Mouse (Mus musculus) retina, postnatal 7 days (tissue): ENCODE results near the gene Jsrp1.

Source experiments
- DNase-seq: peaks from one replicate; pipeline ENCODE4 v3.0.0-alpha.2; 2012; ENCODE audit warnings: low read depth, low spot score

Jsrp1 gene

DNA sequence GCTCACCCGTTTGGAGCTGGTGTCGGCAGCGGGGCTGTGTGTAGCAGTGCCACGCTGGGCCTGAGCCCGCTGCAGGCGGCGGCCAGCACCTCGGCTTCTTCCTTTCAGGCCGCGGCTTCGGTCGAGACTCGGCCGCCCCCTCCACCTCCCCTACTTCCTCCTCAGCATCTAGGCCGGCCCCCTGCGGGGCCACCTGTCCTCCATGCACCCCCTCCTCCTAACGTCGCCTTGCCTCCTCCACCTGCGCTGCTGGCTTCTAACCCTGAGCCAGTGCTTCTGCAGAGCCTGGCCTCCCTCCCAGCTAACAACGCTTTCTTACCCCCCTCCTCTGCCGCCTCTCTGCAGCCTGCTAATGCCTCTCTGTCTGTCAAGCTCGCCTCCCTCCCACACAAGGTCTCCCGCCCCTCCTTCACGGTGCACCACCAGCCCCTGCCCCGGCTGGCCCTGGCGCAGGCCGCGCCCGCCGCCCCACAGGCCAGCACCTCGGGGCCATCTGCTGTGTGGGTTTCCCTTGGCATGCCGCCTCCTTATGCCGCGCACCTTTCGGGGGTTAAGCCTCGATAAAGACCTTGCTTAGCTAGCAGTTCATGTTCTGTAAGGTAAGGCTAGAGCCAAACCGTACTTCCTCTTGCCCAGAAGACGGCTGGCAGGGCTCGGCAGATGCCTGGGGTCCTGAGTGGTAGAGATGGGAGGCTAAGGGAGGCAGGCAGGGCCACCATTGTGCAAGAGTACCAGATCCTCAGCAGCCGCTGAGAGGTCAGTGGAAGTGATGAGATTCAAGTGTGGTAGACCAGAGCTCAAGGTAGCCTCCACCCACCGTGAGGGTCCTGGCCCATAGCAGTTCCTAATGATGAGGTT lies 20.9 kb downstream of the Jsrp1 start:
- DNase-seq, result no peak

DNA sequence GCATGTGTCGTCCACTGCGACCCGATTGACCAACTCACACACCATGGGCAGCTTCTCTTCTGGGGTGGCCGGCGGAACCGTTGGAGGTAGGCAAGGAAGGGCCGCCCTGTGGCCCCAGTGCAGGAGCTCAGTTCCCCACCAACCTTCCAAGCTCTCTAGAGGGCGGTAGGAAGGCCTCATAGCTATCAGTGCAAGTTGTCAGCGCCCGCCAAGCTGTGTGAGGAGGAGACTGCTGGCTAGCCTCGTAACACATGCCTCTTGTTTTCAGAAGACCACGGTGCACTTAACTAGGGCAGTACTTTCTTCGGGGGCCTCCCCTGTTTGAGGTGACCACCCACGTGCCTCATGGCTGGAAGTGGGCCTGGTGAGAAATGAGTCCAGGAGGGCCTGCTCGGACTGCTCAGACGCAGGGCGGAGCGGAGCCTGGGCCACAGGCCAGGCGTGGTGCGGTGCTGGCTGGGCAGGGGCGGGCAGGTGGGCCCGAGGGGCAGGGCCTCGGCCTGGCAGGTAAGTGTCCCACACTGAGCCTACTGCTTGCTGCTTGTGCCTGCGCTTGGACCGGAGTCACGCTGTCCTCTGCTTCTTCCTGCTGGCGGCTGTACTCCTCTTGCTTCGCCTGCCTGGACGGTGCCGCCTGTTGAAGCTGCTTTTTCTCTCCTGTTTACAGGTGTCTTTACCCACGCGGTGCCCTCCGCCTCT lies 21.7 kb downstream of the Jsrp1 start:
- no peak for DNase-seq

DNA sequence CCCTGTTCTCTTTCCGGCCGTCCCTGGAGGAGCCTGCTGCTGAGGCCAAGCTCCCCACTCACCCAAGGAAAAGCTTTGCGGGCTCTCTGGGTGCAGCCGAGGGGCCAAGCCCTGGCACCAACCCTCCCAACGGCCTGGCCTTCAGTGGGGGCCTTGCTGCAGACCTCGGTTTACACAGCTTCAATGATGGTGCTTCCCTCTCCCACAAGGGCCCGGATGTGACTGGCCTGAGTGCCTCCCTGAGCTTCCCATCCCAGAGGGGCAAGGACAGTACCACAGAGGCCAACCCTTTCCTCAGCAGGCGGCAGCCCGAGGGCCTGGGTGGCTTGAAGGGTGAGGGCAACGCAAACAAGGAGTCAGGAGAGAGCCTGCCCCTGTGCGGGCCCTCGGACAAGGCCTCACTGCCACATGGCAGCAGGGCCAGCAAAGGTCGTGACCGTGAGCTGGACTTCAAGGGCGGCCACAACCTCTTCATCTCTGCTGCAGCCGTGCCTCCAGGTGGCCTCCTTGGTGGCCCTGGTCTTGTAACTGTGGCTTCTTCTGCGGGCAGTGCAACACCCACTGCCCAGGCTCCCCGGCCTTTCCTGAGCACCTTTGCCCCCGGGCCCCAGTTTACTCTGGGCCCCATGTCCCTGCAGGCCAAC lies 22.4 kb downstream of the Jsrp1 start:
- DNase-seq, result no peak

DNA sequence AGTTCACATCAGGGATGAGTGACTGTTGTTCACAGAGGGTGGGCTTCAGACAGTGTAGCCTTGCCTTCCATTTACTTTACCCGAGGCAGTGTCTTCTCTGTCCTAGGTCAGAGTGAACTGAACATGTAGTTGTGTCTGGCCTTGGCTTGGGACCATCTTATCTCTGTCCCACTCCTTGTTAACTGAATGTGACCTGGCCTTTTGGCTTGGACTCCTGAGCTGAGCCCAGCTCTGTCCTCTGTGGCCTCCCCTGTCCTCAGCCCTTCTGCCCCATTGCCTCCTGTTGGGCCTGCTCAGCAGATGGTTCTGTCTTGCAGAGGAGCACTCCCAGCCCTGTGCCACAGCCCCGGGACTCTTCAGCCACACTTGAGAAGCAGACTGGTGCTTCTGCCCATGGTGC lies 25.8 kb downstream of the Jsrp1 start:
- no peak for DNase-seq

DNA sequence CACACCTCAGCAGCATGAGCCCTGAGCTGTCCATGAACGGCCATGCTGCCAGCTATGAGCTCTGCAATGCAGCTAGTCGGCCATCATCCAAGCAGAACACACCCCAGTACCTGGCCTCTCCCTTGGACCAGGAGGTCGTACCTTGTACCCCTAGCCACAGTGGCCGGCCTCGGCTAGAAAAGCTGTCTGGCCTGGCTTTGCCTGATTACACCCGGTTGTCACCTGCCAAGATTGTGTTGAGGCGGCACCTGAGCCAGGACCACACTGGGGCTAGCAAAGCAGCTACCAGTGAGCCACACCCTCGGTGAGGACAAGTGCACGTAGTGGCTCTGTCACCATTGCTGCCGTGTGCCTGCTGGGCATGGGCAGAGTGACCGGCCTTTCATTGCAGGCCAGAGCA lies 27.3 kb downstream of the Jsrp1 start:
- DNase-seq, result no peak

DNA sequence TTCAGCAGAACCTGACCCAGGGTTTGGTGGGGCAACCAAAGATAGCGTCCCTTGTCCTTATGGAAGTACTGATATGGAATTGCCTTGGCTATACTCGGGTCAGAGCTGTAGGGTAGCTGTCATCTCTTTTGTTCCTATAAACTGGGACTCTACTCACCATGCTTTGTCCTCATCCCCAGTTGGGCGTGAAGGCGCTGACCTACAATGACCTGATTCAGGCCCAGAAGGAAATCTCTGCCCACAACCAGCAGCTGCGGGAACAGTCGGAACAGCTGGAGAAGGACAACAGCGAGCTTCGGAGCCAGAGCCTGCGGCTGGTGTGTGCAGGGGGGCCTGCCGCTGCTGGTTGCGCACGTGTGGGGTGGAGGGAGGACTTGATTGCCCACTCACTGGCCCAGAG lies 28.4 kb downstream of the Jsrp1 start:
- DNase-seq, result no peak

DNA sequence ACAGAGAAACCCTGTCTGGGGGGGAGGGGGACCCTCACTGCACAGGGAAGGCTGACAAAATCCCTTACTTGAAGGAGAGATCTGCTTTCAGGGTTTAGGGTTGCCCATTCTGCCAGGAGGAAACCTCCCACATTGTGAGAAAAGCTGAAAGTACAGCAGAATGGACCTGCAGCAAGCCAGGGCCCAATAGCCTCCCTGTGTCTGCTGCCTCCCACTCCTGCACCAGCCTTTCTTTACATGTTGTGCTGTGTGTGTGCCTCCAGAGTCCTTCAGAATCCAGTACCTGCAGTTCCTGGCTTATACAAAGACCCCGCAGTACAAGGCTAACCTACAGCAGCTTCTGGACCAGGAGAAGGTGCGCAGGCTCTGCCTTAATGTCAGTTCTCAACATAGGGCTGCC lies 29.0 kb downstream of the Jsrp1 start:
- DNase-seq, result no peak

DNA sequence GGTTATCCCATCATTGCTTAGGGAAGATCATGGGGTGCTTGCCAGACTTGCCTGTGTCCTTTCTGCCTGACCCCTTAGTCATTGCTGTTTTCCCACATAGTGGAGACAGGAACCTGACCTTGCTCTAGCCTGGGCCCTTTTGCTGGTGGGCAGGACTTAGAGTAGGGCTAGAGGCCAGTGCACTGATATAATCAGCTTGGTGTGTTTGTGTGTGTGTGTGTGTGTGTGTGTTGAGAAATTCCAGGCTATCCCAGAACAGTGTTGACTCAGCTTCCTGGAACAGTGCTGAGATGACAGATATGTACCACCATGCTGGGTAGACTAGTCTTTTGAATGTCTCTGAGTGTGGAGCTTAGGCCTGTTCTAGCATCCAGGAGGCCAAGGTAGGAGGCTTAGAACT lies 33.7 kb downstream of the Jsrp1 start:
- no peak for DNase-seq

DNA sequence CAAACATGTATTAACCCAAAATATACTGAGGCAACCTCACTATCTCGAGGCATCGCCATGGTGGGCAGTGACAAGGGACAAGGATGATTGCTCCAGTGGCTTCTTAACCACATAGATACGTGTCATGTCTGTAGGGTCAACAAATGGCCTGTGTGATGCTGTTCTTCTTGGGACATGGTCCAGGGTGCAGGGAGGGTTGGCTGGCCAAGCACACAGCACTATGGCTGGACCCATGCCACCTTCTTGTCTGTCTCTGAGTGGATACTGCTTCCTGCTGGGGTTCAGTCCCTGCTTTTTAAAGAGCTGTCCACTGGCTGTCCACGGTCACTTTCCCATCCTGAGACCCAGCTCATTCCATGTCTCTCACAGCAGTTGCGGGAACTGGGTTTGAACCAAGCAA lies 36.2 kb downstream of the Jsrp1 start:
- DNase-seq, result no peak

DNA sequence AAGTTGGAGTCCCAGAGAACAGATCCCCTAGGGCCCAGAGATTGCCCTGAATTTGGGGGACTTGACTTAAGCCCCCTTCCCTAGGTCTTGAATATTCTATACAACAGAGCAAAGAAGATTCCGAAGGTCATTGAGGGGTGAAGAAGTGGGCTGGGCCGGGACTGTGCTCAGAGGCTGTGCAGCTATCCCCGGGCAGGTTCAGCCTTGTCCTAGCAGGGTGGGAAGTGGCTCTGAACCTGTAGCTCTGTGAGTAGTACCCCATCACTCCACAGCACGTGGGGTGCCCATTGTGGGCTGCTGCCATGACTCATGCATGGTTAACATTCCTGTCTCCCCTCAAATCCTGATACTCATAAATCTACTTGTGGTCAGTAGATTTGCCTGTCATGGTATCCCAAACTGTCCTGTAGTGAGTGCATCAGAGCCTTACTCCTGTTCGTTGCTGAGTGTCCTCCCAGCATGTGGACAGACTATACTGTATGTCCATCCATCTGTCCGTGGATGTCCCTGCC lies 36.9 kb downstream of the Jsrp1 start:
- DNase-seq, result no peak

DNA sequence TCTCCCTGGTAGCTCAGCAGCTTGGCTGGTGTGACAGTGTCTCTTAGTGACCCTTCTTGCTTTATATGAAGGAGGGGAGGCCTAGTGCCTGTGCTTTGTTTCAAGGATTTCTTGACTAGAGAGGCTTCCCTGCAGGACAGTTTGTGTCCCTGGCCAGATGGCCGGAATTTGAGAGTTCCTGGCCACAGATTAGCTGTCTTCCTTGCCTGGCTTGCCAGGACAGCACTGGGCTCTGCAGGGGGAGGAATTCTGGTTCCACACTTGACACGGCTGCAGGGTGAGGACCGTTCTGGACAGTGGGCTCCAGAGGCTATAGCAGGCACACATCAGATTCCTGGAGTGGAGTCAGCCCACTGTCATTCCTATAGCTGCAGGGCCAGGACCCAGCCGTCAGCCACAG lies 37.6 kb downstream of the Jsrp1 start:
- no peak for DNase-seq

DNA sequence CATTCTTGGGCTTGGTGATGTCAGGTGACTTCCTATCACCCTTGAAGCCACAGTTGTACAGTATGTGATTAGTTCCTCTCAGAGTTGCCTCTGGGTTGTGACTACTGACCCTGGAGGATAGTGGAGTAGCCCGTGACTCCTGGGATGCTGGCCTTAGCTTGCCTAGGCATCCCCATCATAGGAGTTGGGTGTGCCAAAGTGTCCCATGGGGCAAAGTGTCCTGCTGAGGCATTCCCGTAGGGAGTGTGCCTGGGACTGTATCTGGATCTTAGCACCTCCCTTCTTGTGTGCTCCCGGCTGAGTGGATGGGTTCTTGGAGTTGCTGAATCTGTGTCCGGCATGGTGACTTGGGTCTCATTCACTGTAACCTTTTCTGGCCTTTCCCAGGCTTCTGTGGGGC lies 38.3 kb downstream of the Jsrp1 start:
- no peak for DNase-seq

DNA sequence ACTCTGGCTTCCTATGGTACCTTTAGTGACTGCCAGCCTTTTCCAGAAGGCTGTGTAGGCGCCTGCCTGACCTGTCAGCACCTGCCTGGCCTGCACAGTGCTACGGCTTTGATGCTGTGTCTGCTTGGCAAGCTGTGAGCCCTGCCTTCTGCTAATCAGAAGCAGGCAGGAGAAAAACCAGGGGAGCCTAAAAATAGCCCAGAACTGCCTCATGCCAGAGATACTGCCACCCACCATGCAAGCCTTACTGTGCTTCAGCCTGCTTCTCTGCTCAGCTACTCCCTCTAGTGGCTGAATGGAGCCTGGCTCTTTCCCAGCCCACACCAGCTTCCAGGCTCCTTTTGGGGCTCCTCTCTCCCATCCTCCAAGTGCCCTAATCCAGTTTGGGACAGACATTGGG lies 38.7 kb downstream of the Jsrp1 start:
- peak; percentile 70 for DNase-seq

DNA sequence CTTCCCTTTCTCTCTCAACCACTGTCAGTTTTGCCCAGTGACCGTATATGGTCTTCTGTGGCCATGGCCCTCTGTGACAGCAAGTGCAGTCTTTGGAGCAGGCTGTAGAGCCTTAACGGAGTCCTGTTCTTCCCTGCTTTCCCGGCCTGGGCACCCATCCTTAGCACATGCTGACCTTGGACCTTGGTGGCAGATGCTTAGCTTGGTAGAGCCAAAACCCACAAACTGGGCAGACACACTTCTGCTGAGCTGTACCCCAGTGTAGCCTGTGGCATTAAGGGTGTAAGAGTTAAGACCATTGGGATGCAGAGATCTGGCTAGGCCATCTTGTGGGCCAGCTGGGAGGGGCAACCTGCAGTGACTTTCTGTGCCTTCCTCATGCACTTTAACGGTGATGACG lies 39.5 kb downstream of the Jsrp1 start:
- DNase-seq, result no peak

DNA sequence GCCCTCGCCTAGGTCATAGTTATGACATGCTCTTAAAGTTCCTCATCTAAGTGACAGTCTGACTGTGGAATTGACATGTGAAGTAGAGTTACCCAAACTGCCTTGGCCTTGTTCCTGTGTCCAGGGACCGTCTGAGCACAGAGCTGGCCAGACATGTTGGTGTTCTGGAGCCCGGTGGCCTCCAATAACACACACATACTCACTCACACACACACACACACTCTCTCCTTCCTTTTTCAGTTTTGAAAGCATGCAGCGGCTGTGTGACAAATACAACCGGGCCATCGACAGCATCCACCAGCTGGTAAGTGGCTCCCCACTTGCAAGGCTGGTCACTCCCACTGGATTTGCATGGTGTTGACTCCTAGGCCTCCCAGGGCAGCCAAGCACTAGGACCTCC lies 44.9 kb downstream of the Jsrp1 start:
- no peak for DNase-seq

DNA sequence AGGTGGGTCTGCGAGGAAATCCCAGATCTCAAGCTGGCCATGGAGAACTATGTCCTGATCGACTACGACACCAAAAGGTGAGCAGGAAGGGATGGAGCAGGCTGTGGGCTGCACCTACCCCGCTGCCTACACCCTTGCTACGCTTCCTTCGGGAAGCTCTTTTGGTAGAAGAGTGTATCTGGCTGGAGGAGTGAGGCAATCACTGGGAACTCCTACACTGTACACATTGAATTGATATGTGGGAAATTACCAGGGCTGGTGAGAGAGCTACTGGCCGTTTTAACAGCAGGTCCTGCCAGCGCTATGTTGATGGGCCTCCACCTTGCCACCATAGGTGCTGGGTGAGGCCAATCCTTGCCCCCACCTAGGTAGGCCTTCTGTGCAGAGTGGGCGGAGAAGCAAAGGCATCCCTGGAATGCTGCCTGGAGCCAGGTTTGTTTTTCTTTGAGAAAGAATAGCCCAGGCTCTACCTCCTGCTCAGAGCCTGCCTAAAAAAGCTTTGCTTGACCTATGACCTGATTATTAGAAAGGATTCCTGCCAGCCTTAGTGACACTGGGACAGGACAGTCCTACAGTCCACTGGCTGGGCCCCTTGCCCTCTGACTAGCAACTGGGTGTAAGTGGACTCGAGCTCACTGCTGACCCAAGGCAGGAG lies 47.0 kb downstream of the Jsrp1 start:
- no peak for DNase-seq

DNA sequence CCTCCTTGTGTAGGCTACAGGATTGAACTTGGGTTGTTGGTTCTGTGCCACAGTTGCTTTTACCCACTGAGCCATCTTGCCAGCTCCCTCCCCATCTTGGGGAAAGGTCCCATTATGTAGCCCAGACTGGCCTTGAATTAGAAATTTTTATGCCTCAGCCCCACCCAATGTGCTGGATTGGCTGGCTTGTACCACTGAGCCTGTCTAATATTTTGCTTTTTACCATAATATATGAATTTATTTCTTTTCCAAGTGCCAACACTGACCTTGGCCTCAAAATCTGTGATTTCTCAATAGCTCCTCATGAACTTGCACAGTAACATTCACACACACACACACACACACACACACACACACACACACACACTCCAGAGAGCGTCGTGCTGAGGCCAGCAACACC lies 47.6 kb downstream of the Jsrp1 start:
- DNase-seq, result no peak

DNA sequence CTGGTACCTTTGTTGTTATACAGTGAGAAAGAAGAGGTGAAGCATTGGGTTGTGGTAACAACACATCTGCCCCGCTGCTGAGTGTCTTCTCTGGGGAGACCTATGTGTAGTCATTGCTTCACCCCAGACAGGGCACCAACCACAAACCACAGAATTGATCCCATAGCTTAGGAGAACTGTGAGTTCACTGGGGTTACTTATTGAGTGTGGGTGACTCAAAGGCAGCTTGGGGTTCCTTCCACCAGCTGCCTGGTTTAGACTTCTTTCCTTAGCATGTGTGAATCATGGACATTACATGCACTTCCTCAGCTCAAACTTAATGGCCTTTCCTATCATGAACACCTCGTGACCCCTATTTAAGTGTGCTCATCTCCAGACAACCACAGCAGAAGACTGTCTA lies 49.8 kb downstream of the Jsrp1 start:
- DNase-seq, result no peak

DNA sequence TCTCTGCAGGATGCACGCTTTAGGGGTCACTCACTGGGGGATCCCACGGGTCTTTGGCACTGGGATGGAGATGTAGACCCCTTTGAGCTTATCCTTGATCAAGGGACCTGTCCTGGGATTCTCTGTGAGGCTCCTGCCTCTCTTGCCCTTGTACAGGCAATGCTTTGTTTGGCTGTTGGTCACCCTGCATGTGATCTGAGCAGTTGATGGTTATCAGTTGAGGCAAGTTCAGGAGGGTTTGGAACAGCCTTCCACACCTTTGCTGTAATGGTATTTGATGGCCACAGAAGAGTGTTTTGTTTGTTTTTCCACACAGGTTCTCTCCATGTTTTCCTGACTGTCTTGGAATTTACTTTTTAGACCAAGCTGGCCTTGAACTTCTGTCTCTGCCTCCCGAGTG lies 51.5 kb downstream of the Jsrp1 start:
- no peak for DNase-seq

DNA sequence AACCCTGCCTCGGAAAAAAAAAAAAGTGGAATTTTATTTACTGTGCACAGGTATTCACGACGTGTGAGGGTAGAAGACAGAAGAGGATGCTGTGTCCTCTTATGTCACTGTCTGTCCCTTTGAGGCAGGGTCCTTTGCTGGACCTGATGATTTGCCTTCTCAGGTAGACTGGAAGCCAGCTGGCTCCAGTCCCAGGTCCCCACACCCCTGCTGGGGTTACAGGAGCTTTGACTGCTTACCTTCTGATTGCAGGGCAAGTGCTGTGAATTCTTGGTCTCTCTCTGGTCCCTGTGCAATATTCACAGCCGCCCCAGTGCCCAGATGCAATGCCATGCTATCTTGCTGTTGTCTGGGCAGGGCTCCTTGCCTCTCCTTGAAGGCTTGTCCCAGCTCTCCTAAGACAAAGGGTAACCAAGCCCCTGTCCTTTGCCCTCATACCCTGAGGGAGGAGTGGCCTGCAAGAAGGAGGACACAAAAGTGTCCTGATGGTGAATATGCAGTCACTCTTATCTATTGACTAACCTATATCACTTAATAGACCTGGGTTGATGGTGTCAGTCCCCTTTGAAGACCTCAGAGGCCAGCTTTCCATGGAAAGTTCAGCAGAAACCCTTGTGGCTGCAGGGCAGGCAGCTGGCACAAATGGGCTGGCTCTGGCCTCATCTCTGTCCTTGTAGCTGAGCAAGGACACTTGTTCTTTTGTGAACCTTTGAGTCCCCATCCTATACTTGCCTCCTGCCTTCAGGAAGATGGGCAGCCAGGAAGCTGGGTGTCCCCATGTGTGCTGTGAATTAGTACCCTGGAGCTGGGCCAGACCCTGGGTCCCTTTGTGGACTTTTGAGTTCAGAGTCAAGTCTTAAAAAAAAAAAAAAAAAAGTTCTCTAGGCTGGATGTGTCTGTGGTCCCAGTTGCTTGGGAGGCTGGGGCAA lies 52.4 kb downstream of the Jsrp1 start:
- DNase-seq, result no peak

DNA sequence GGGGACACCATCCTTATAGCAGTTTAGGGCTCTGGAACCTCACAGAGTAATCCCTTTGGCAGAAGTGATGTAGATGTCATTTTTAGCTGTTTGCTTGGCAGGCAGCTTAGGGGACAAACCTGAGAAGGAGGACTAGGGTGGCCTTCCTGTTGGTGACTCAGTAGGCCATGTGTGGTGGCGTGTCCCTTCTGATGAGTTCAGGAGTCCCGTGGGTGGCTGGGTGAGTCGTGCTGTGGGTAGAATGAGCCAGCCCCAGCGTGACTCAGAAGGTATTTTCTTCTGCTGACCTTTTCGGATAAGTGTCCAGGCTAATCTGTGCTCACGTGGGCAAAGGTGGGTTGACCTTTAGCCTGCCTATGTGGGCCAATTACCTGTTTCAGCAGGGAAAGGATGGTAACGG lies 54.6 kb downstream of the Jsrp1 start:
- DNase-seq, result no peak
